Mouse (Mus musculus) hindbrain, embryonic 16.5 days (tissue): Measurements from ENCODE around the gene Zbed4. TPM values are rescaled to one million over a fixed set of nuclear protein-coding genes. Genes with fewer than 3 reads are reported as not detected.

Source experiments
- ATAC-seq: fragments of 200-750 bp; cut with Nextera tagmentation; 2 replicates; pipeline ENCODE4 v1.8.0; 2017; ENCODE audit warnings: moderate TSS enrichment, moderate library complexity
- H3K27ac ChIP-seq: fragments of 300-500 bp; sonication (generic); 2 replicates; pipeline ENCODE4 v1.5.1; 2014; ENCODE audit warnings: low read depth, mild to moderate bottlenecking, control low read depth, low read length, moderate library complexity
- H3K27me3 ChIP-seq: fragments of 300-500 bp; sonication (generic); replicated peaks from 2 replicates; pipeline ENCODE4 v1.6.1; 2014; ENCODE audit warnings: low read length; ENCODE audit not compliant: control insufficient read depth, insufficient read depth
- H3K36me3 ChIP-seq: fragments of 300-500 bp; sonication (generic); 2 replicates; pipeline ENCODE4 v1.6.1; 2014; ENCODE audit warnings: mild to moderate bottlenecking, low read length, moderate library complexity, mixed read lengths; ENCODE audit not compliant: control insufficient read depth, insufficient read depth
- H3K4me1 ChIP-seq: fragments of 300-500 bp; sonication (generic); 2 replicates; pipeline ENCODE4 v1.6.1; 2014; ENCODE audit warnings: low read depth, low read length; ENCODE audit not compliant: control insufficient read depth, insufficient read depth
- H3K4me2 ChIP-seq: fragments of 300-500 bp; sonication (generic); 2 replicates; pipeline ENCODE4 v1.6.1; 2014; ENCODE audit warnings: mild to moderate bottlenecking, low read length, control low read depth, moderate library complexity
- H3K4me3 ChIP-seq: fragments of 300-500 bp; sonication (generic); 2 replicates; pipeline ENCODE4 v1.5.1; 2014; ENCODE audit warnings: mild to moderate bottlenecking, low read length, control low read depth, moderate library complexity
- H3K9ac ChIP-seq: fragments of 300-500 bp; sonication (generic); 2 replicates; pipeline ENCODE4 v1.6.1; 2014; ENCODE audit warnings: low read depth, mild to moderate bottlenecking, control low read depth, low read length, moderate library complexity
- H3K9me3 ChIP-seq: fragments of 300-500 bp; sonication (generic); 2 replicates; pipeline ENCODE4 v1.6.1; 2014; ENCODE audit warnings: mild to moderate bottlenecking, low read length, moderate library complexity; ENCODE audit not compliant: control insufficient read depth
- WGBS: fragments of 180-500 bp; shearing (Covaris S2); extraction: QIAGEN DNeasy Blood & Tissue Kit; methylation state at CpG from one replicate; pipeline ENCODE4 v1.1.7; 2014; 5-methylcytosine and 5-hydroxymethylcytosine counted together
- polyA plus RNA-seq: library from polyadenylated mRNA; unstranded; fragments of >200 nt; fragmentation: Nextera tagmentation; extraction: Ambion mirVana; gene quantifications from 2 replicates; pipeline ENCODE4 v1.2.1, GENCODE M21; 2015

Zbed4 gene
- polyA plus RNA-seq, 1 experiment from 2014 or later = 9.9 TPM

GRCm38 (mm10) chr15:88827466-88827865, 76.0 kb downstream of the Zbed4 start:
- Histone ChIP-seq H3K27ac (no peak overlapping the region), H3K9me3 (no peaks in the 10 kb centered on the region), H3K36me3 (peaks cover 29% of the 10 kb centered on the region), H3K4me2 (no peak overlapping the region), H3K4me3 (no peak overlapping the region), H3K27me3 (no peaks in the 10 kb centered on the region), H3K4me1 (no peaks in the 10 kb centered on the region), H3K9ac (no peak overlapping the region)
- ATAC-seq = no peak
- 95% methylated on average over 6 of the region's 6 CpGs for WGBS

GRCm38 (mm10) chr15:88827991-88828799, 76.7 kb downstream of the Zbed4 start:
- Histone ChIP-seq H3K27ac (no peak overlapping the region), H3K9ac (no peak overlapping the region), H3K27me3 (no peaks in the 10 kb centered on the region), H3K4me1 (no peaks in the 10 kb centered on the region), H3K9me3 (no peaks in the 10 kb centered on the region), H3K4me2 (no peak overlapping the region), H3K36me3 (peaks cover 23% of the 10 kb centered on the region), H3K4me3 (no peak overlapping the region)
- 25% methylated on average over 9 of the region's 9 CpGs for WGBS
- ATAC-seq = peak; percentile 37

GRCm38 (mm10) chr15:88828800-88829705, 77.6 kb downstream of the Zbed4 start:
- peak; percentile 91 for ATAC-seq
- H3K27ac ChIP-seq = no peak overlapping the region
- no peaks in the 10 kb centered on the region for H3K4me1 ChIP-seq
- no peak overlapping the region for H3K9ac ChIP-seq
- no peaks in the 10 kb centered on the region for H3K9me3 ChIP-seq
- no peak overlapping the region for H3K4me2 ChIP-seq
- WGBS = 67% methylated on average over 15 of the region's 17 CpGs
- no peaks in the 10 kb centered on the region for H3K27me3 ChIP-seq
- H3K36me3 ChIP-seq = peaks cover 19% of the 10 kb centered on the region
- H3K4me3 ChIP-seq = no peak overlapping the region

GRCm38 (mm10) chr15:88829791-88830440, 78.5 kb downstream of the Zbed4 start:
- WGBS = 72% methylated on average over 6 of the region's 6 CpGs
- Histone ChIP-seq H3K27ac (no peak overlapping the region), H3K4me2 (no peak overlapping the region), H3K9ac (no peak overlapping the region), H3K27me3 (no peaks in the 10 kb centered on the region), H3K4me1 (no peaks in the 10 kb centered on the region), H3K9me3 (no peaks in the 10 kb centered on the region), H3K4me3 (no peak overlapping the region), H3K36me3 (peaks cover 12% of the 10 kb centered on the region; the same call in 1 of the 2 replicates)
- ATAC-seq = no peak

GRCm38 (mm10) chr15:88830696-88831095, 79.2 kb downstream of the Zbed4 start:
- Histone ChIP-seq H3K4me2 (no peak overlapping the region), H3K9ac (no peak overlapping the region), H3K36me3 (peaks cover 7% of the 10 kb centered on the region; the same call in 1 of the 2 replicates), H3K4me3 (no peak overlapping the region), H3K9me3 (no peaks in the 10 kb centered on the region), H3K27me3 (no peaks in the 10 kb centered on the region), H3K4me1 (no peaks in the 10 kb centered on the region), H3K27ac (no peak overlapping the region)
- 78% methylated on average over 5 of the region's 5 CpGs for WGBS
- ATAC-seq = no peak

GRCm38 (mm10) chr15:88831482-88831881, 80.0 kb downstream of the Zbed4 start:
- no peaks in the 10 kb centered on the region for H3K9me3 ChIP-seq
- H3K36me3 ChIP-seq = no peaks in the 10 kb centered on the region
- H3K9ac ChIP-seq = no peak overlapping the region
- ATAC-seq = no peak
- no peaks in the 10 kb centered on the region for H3K4me1 ChIP-seq
- no peak overlapping the region for H3K27ac ChIP-seq
- WGBS = 64% methylated on average over 5 of the region's 5 CpGs
- H3K27me3 ChIP-seq = no peaks in the 10 kb centered on the region
- no peak overlapping the region for H3K4me2 ChIP-seq
- no peak overlapping the region for H3K4me3 ChIP-seq

- Histone ChIP-seq H3K9ac (no peak overlapping the region), H3K4me1 (peaks cover 5% of the 10 kb centered on the region; the same call in 1 of the 2 replicates), H3K4me3 (no peak overlapping the region), H3K9me3 (no peaks in the 10 kb centered on the region), H3K27me3 (no peaks in the 10 kb centered on the region), H3K27ac (no peak overlapping the region), H3K36me3 (no peaks in the 10 kb centered on the region), H3K4me2 (no peak overlapping the region)
- ATAC-seq = no peak
- WGBS = 80% methylated on average over 9 of the region's 9 CpGs
These were observed 81.1 kb downstream of the Zbed4 start for GRCm38 (mm10) chr15:88832536-88832935.
